In genomic region chr12:74333016-74333415, GRCm38 (mm10) we compare ENCODE assay signal across 8 mouse cellular contexts. TPM values are rescaled to one million over a fixed set of nuclear protein-coding genes. Genes with fewer than 3 reads are reported as not detected.
DNase-seq lines count a peak whose midpoint lies in the region; ATAC-seq and TF ChIP-seq lines count a peak whose summit lies in the region.
"Had no signal": no experiment of that assay in that cellular context is flagged by ENCODE, and none has a peak within 500 bp of the region (broad histone marks: within the 10 kb centered on the region; RNA-seq: fewer than 3 reads in every experiment).

No protein-coding gene starts in this region.

- 19% methylated on average over 13 of the region's 13 CpGs for WGBS in forebrain, embryonic 14.5 days
- WGBS in hindbrain, embryonic 14.5 days = 22% methylated on average over 13 of the region's 13 CpGs
- WGBS in midbrain, embryonic 12.5 days = 20% methylated on average over 13 of the region's 13 CpGs
- 30% methylated on average over 13 of the region's 13 CpGs for WGBS in small intestine, adult 2 months

- no peaks in the 10 kb centered on the region for H3K9me3 ChIP-seq in forebrain, embryonic 14.5 days (replicated peaks; ENCODE audit: control insufficient read depth, low read length)
- H3K9me3 ChIP-seq in hindbrain, embryonic 14.5 days (ENCODE audit: control insufficient read depth, low read length) = no peaks in the 10 kb centered on the region
- no peaks in the 10 kb centered on the region for H3K9me3 ChIP-seq in midbrain, embryonic 12.5 days
- H3K9me3 ChIP-seq: lung, embryonic 15.5 days had no signal

- TF ChIP-seq CTCF in small intestine, adult 2 months (IDR thresholded peaks at IDR 0.05; ENCODE audit: extremely low read depth, insufficient read length, insufficient replicate concordance, low read depth, low read length) = peak; percentile 59; the same call in 1 of the 2 replicates

- TF ChIP-seq POLR2A in small intestine, adult 2 months (IDR thresholded peaks at IDR 0.05; ENCODE audit: low read depth, low read length) = no peak

- ATAC-seq in forebrain, embryonic 14.5 days = peak; percentile 76
- peak; percentile 60; the same call in 1 of the 2 replicates for ATAC-seq in hindbrain, embryonic 14.5 days (ENCODE audit: low FRiP score)
- peak; percentile 86; the same call in 1 of the 2 replicates for ATAC-seq in midbrain, embryonic 12.5 days (ENCODE audit: low FRiP score, low read depth)

- H3K36me3 ChIP-seq in forebrain, embryonic 14.5 days (ENCODE audit: control insufficient read depth, insufficient read depth, low read length) = no peaks in the 10 kb centered on the region
- H3K36me3 ChIP-seq in hindbrain, embryonic 14.5 days (replicated peaks; ENCODE audit: control insufficient read depth, insufficient read depth) = no peaks in the 10 kb centered on the region
- H3K36me3 ChIP-seq in midbrain, embryonic 12.5 days = no peaks in the 10 kb centered on the region
- no peaks in the 10 kb centered on the region for H3K36me3 ChIP-seq in small intestine, adult 2 months (ENCODE audit: control insufficient read depth, insufficient read depth, low read length)
- H3K36me3 ChIP-seq: lung, embryonic 15.5 days had no signal

- no peaks in the 10 kb centered on the region for H3K4me1 ChIP-seq in forebrain, embryonic 14.5 days (ENCODE audit: control insufficient read depth, insufficient read depth, low read length)
- H3K4me1 ChIP-seq in hindbrain, embryonic 14.5 days (replicated peaks; ENCODE audit: control insufficient read depth, insufficient read depth, low read length) = no peaks in the 10 kb centered on the region
- H3K4me1 ChIP-seq in midbrain, embryonic 12.5 days = no peaks in the 10 kb centered on the region
- H3K4me1 ChIP-seq in small intestine, adult 2 months (ENCODE audit: control insufficient read depth, insufficient read depth, insufficient read length, low read length) = no peaks in the 10 kb centered on the region
- H3K4me1 ChIP-seq: lung, embryonic 15.5 days had no signal

- no peak overlapping the region for H3K4me2 ChIP-seq in forebrain, embryonic 14.5 days (ENCODE audit: low read length)
- no peak overlapping the region for H3K4me2 ChIP-seq in hindbrain, embryonic 14.5 days (replicated peaks)
- H3K4me2 ChIP-seq in midbrain, embryonic 12.5 days (replicated peaks) = no peak overlapping the region
- H3K4me2 ChIP-seq: lung, embryonic 15.5 days had no signal

- H3K9ac ChIP-seq in forebrain, embryonic 14.5 days (ENCODE audit: low read length) = no peak overlapping the region
- H3K9ac ChIP-seq in hindbrain, embryonic 14.5 days = no peak overlapping the region
- H3K9ac ChIP-seq in midbrain, embryonic 12.5 days (replicated peaks) = no peak overlapping the region
- H3K9ac ChIP-seq: lung, embryonic 15.5 days had no signal

- no peak overlapping the region for H3K4me3 ChIP-seq in forebrain, embryonic 14.5 days (ENCODE audit: low read depth, low read length)
- H3K4me3 ChIP-seq in hindbrain, embryonic 14.5 days (replicated peaks; ENCODE audit: low read length) = no peak overlapping the region
- no peak overlapping the region for H3K4me3 ChIP-seq in midbrain, embryonic 12.5 days
- no peak overlapping the region for H3K4me3 ChIP-seq in small intestine, adult 2 months (ENCODE audit: low read depth, low read length)
- H3K4me3 ChIP-seq: lung, embryonic 15.5 days had no signal

- no peak overlapping the region for H3K27ac ChIP-seq in forebrain, embryonic 14.5 days (ENCODE audit: low read depth, low read length)
- H3K27ac ChIP-seq in hindbrain, embryonic 14.5 days = no peak overlapping the region
- no peak overlapping the region for H3K27ac ChIP-seq in midbrain, embryonic 12.5 days (replicated peaks)
- H3K27ac ChIP-seq in small intestine, adult 2 months (ENCODE audit: insufficient read depth, low read depth, low read length) = no peak overlapping the region
- H3K27ac ChIP-seq: lung, embryonic 15.5 days had no signal

- DNase-seq in T-cell, adult 2 months (ENCODE audit: low spot score) = peak; percentile 6
- peak; percentile 18 for DNase-seq in c-Kit-positive CD71-positive TER-119-positive erythroid progenitor cells, embryonic 14.5 days (ENCODE audit: low spot score)
- DNase-seq in forebrain, embryonic 14.5 days (ENCODE audit: low spot score) = peak; percentile 84
- peak; percentile 88 for DNase-seq in hindbrain, embryonic 14.5 days (ENCODE audit: low spot score)
- DNase-seq in left cerebral cortex, adult 18-20 months (ENCODE audit: low spot score in 2 of 2) = peak; percentile 89 to 91

- no peaks in the 10 kb centered on the region for H3K27me3 ChIP-seq in forebrain, embryonic 14.5 days (replicated peaks; ENCODE audit: control insufficient read depth, insufficient read depth, low read length)
- no peaks in the 10 kb centered on the region for H3K27me3 ChIP-seq in hindbrain, embryonic 14.5 days (ENCODE audit: control insufficient read depth, insufficient read depth, low read length)
- no peaks in the 10 kb centered on the region for H3K27me3 ChIP-seq in midbrain, embryonic 12.5 days
- no peaks in the 10 kb centered on the region for H3K27me3 ChIP-seq in small intestine, adult 2 months (ENCODE audit: control insufficient read depth, insufficient read depth, low read length)
- H3K27me3 ChIP-seq: lung, embryonic 15.5 days had no signal

RNA-seq across cellular contexts. Expression of gene Gm11042, which starts 16.8 kb away (rescaled TPM):
- not detected in 2 replicates for polyA plus RNA-seq in forebrain, embryonic 14.5 days (2014; fragmentation: Nextera tagmentation; extraction: Ambion mirVana)
- not detected in 2 replicates for polyA plus RNA-seq in hindbrain, embryonic 14.5 days (2014; fragmentation: Nextera tagmentation; extraction: Ambion mirVana)
- not detected for total RNA-seq in left cerebral cortex, adult 18-20 months (2021)
- not detected in 2 replicates for polyA plus RNA-seq in midbrain, embryonic 12.5 days (2016; fragmentation: Nextera tagmentation; extraction: Ambion mirVana)
- polyA plus RNA-seq in small intestine, adult 2 months (2012; rRNA removed) = not detected in 2 replicates
- polyA plus RNA-seq: lung, embryonic 15.5 days had no signal

Comparison
In these comparisons a context has a peak if more than half of its experiments do, and no peak if none do; other contexts are left out.
1. DNase-seq: peak in every context shown above with its lines; median percentile 90 in left cerebral cortex, adult 18-20 months; 88 in hindbrain, embryonic 14.5 days; 84 in forebrain, embryonic 14.5 days; 18 in c-Kit-positive CD71-positive TER-119-positive erythroid progenitor cells, embryonic 14.5 days; 6 in T-cell, adult 2 months.